Mouse (Mus musculus) embryonic facial prominence, embryonic 13.5 days (tissue): Measurements from ENCODE around the gene Plekho1. TPM values are rescaled to one million over a fixed set of nuclear protein-coding genes. Genes with fewer than 3 reads are reported as not detected.
"Not testable (repeated sequence)": the region's sequence is repeated elsewhere in the genome, so short reads cannot be mapped to it uniquely, and the experiment has no call there.

Experiments used
- ATAC-seq: fragments of 200-750 bp; cut with Nextera tagmentation; 2 replicates; pipeline ENCODE4 v1.8.0; 2017; ENCODE audit warnings: low read depth; ENCODE audit not compliant: insufficient number of reproducible peaks, insufficient read depth, low FRiP score, low TSS enrichment
- H3K27ac ChIP-seq: fragments of 300-500 bp; sonication (generic); 2 replicates; pipeline ENCODE4 v1.5.1; 2015; ENCODE audit warnings: moderate library complexity, mild to moderate bottlenecking, inconsistent platforms
- H3K27me3 ChIP-seq: fragments of 300-500 bp; sonication (generic); 2 replicates; pipeline ENCODE4 v1.6.1; 2015; ENCODE audit warnings: mild to moderate bottlenecking, inconsistent platforms
- H3K36me3 ChIP-seq: fragments of 300-500 bp; sonication (generic); 2 replicates; pipeline ENCODE4 v1.6.1; 2015; ENCODE audit warnings: mild to moderate bottlenecking, inconsistent platforms
- H3K4me1 ChIP-seq: fragments of 300-500 bp; sonication (generic); 2 replicates; pipeline ENCODE4 v1.6.1; 2015; ENCODE audit warnings: inconsistent platforms
- H3K4me2 ChIP-seq: fragments of 300-500 bp; sonication (generic); 2 replicates; pipeline ENCODE4 v1.6.1; 2015; ENCODE audit warnings: moderate library complexity, mild to moderate bottlenecking, inconsistent platforms
- H3K4me3 ChIP-seq: fragments of 300-500 bp; sonication (generic); 2 replicates; pipeline ENCODE4 v1.5.1; 2015; ENCODE audit warnings: mild to moderate bottlenecking, inconsistent platforms
- H3K9ac ChIP-seq: fragments of 300-500 bp; sonication (generic); 2 replicates; pipeline ENCODE4 v1.6.1; 2015; ENCODE audit warnings: mild to moderate bottlenecking, inconsistent platforms
- H3K9me3 ChIP-seq: fragments of 300-500 bp; sonication (generic); 2 replicates; pipeline ENCODE4 v1.6.1; 2016; ENCODE audit warnings: inconsistent platforms
- WGBS: fragments of 180-500 bp; shearing (Covaris S2); methylation state at CpG from one replicate; pipeline ENCODE4 v1.1.7; 2015; ENCODE audit warnings: mixed read lengths; 5-methylcytosine and 5-hydroxymethylcytosine counted together
- polyA plus RNA-seq: library from polyadenylated mRNA; unstranded; fragments of >200 nt; fragmentation: Nextera tagmentation; extraction: Ambion mirVana; gene quantifications from 2 replicates; pipeline ENCODE4 v1.2.1, GENCODE M21; 2015

Gene Plekho1
- polyA plus RNA-seq, 1 experiment from 2014 or later: 47.7 TPM

- ATAC-seq: no peak
- WGBS: 92% methylated on average over 1 of the region's 1 CpGs
Measured at GRCm38 (mm10) chr3:95959807-95960206, 36.0 kb downstream of the Plekho1 start.

DNA sequence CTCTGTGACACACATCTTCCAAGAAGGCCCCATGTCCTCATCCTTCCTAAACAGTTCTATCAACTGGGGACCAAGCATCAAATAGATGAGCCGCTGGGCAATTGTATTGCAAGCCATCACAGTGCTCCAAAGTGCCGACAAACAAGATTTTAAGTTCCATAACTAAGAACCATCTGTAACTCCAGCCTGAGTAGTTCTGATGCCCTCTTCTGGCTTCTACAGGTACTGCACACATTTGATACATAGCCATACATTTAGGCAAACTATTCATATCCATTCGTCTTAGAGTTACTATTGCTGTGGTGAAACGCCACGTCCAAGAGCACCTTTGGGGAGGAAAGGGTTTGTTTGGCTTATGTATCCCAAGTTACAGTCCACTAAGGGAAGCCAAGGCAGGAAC lies 36.7 kb downstream of the Plekho1 start:
- no peak overlapping the region for H3K4me2 ChIP-seq
- WGBS: 77% methylated on average over 5 of the region's 5 CpGs
- no peaks in the 10 kb centered on the region for H3K36me3 ChIP-seq
- no peaks in the 10 kb centered on the region for H3K9me3 ChIP-seq
- no peaks in the 10 kb centered on the region for H3K4me1 ChIP-seq
- H3K27ac ChIP-seq: no peak overlapping the region
- no peak overlapping the region for H3K9ac ChIP-seq
- no peak overlapping the region for H3K4me3 ChIP-seq
- ATAC-seq: no peak
- H3K27me3 ChIP-seq: no peaks in the 10 kb centered on the region

More at GRCm38 (mm10) chr3:95959807-95960206, 36.0 kb downstream of the Plekho1 start:
- no peaks in the 10 kb centered on the region for H3K27me3 ChIP-seq
- H3K36me3 ChIP-seq: no peaks in the 10 kb centered on the region
- H3K9me3 ChIP-seq: no peaks in the 10 kb centered on the region
- no peak overlapping the region for H3K9ac ChIP-seq
- H3K4me2 ChIP-seq: no peak overlapping the region
- no peak overlapping the region for H3K27ac ChIP-seq
- no peaks in the 10 kb centered on the region for H3K4me1 ChIP-seq
- H3K4me3 ChIP-seq: no peak overlapping the region

DNA sequence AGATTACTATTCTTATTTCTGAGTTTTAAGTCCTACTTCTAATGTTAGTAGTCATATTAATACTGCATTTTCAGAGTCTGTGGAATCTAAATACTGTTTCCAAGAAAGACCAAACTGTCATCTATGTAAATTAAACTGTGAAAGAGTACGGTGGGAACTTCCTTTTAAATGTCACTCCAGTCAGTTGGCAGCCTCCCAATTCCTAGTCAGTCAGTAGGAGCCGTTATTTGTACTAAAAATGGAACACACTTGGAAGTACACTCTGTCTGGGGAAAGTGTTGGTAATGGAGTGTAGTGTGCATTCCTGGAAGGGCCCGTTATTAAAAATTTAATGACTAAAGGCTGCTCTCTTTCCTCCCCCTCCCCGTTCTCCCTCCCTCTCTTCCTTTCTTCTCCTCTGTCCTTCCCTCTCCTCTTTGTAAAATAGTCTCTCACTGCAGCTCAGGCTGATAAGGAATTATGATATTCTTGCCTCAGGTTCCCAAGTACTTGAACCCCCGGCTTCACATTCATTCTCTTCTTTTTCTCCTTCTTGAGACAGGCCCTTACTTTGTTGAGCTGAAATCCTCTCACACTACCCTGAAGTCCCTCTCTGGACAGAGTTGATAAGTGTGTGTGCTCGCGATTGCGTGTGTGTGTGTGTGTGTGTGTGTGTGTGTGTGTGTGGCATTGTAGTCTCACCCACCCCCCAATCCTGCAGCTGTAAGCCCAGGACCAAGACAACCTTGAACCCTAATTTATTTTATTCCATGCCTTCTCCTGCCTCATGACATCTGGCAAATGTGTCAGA lies 38.2 kb downstream of the Plekho1 start:
- H3K27ac ChIP-seq: no peak overlapping the region; the same call in 1 of the 2 replicates
- no peak for ATAC-seq
- H3K4me1 ChIP-seq: no peaks in the 10 kb centered on the region
- no peak overlapping the region for H3K4me2 ChIP-seq
- no peak overlapping the region for H3K9ac ChIP-seq
- H3K9me3 ChIP-seq: no peaks in the 10 kb centered on the region
- 66% methylated on average over 8 of the region's 8 CpGs for WGBS
- no peak overlapping the region for H3K4me3 ChIP-seq
- H3K27me3 ChIP-seq: no peaks in the 10 kb centered on the region
- no peaks in the 10 kb centered on the region for H3K36me3 ChIP-seq

DNA sequence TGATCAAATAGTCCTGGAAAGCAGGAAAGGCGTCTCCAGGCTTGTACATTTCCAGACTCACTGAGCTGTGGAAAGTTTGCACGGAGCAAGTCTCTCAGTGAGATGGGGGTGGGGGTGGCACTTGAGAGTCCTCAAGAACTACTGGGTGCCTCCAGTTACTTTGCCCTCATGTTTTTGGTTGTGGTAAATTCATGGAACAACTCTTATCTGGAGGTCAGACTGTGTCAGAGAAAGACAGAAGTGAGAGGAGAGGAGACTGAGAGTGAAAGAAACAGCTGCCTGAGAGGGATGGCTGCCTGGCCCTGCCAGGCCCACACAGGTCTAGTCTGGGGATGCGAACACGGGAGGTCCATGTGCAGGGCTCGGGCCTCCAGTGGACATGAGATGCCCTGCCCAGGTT lies 40.5 kb downstream of the Plekho1 start:
- H3K4me1 ChIP-seq: 0 out of 2 replicates have a peak, but pooled peaks cover 5% of the 10 kb centered on the region
- no peak for ATAC-seq
- no peaks in the 10 kb centered on the region for H3K36me3 ChIP-seq
- no peak overlapping the region for H3K9ac ChIP-seq
- no peaks in the 10 kb centered on the region for H3K27me3 ChIP-seq
- WGBS: 93% methylated on average over 5 of the region's 5 CpGs
- H3K4me3 ChIP-seq: no peak overlapping the region
- no peak overlapping the region for H3K27ac ChIP-seq
- H3K4me2 ChIP-seq: no peak overlapping the region
- no peaks in the 10 kb centered on the region for H3K9me3 ChIP-seq

GRCm38 (mm10) chr3:95954648-95955173 lies 41.1 kb downstream of the Plekho1 start:
- not testable (repeated sequence) for H3K9ac ChIP-seq, H3K4me2 ChIP-seq, H3K27ac ChIP-seq, H3K4me3 ChIP-seq, H3K27me3 ChIP-seq, H3K4me1 ChIP-seq, ATAC-seq, H3K36me3 ChIP-seq, H3K9me3 ChIP-seq
- 87% methylated on average over 12 of the region's 12 CpGs for WGBS

DNA sequence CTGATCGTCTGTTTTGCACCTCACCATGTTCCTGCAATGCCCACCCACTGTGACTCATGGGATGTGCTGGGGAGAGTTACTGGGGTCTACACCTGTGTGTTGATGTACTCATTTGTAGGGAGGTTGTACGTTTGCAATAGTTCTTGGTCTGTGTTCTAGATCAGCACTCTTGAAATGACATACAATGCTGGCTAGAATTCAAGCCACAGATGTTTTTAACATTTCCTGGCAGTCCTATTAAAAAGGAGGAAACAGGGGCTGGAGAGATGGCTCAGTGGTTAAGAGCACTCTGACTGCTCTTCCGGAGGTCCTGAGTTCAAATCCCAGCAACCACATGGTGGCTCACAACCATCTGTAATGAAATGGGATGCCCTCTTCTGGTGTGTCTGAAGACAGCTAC lies 42.3 kb downstream of the Plekho1 start:
- Histone ChIP-seq H3K4me3 (no peak overlapping the region), H3K27me3 (no peaks in the 10 kb centered on the region), H3K9me3 (no peaks in the 10 kb centered on the region), H3K27ac (no peak overlapping the region), H3K4me1 (0 out of 2 replicates have a peak, but pooled peaks cover 5% of the 10 kb centered on the region), H3K36me3 (0 out of 2 replicates have a peak, but pooled peaks cover under 1% of the 10 kb centered on the region), H3K4me2 (no peak overlapping the region), H3K9ac (no peak overlapping the region)
- ATAC-seq: no peak
- WGBS: 69% methylated on average over 3 of the region's 3 CpGs

DNA sequence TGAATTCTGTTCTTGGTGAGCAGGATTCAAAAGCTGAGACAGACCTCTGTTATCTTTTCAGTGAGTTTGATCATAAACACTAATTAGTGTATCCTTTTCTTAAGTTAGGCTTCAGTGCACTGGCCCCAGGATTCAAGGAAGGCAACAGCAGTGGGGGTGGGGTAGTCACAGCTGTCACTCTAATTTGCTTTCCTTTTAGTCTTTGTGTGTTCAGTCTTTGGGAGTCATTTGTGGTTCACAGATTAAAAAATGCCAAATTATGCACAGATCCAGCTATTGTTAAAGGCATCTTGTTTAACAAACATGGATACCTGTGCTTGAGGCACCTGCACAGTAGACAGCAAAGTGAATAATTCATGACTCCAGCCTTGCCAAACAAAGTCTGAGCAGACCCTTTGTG lies 42.8 kb downstream of the Plekho1 start:
- Histone ChIP-seq H3K36me3 (0 out of 2 replicates have a peak, but pooled peaks cover 3% of the 10 kb centered on the region), H3K4me2 (no peak overlapping the region), H3K4me1 (0 out of 2 replicates have a peak, but pooled peaks cover 5% of the 10 kb centered on the region), H3K9me3 (no peaks in the 10 kb centered on the region), H3K4me3 (no peak overlapping the region), H3K27me3 (no peaks in the 10 kb centered on the region), H3K27ac (no peak overlapping the region), H3K9ac (no peak overlapping the region)
- ATAC-seq: no peak

DNA sequence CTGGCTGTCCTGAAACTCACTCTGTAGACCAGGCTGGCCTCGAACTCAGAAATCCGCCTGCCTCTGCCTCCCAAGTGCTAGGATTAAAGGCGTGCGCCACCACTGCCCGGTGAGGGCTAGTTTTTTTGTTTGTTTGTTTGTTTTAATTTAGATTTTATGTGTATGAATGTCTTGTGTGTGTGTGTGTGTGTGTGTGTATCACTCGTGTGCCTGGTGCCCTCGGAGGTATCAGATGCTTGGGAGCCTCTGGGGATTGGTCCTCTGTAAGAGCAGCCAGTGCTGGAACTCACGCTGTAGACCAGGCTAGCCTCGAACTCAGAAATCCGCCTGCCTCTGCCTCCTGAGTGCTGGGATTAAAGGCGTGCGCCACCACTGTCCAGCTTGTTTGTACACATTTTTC lies 44.2 kb downstream of the Plekho1 start:
- 68% methylated on average over 12 of the region's 12 CpGs for WGBS
- H3K27ac ChIP-seq: peak overlapping the region; percentile 91
- H3K4me3 ChIP-seq: peak overlapping the region; percentile 58
- not testable (repeated sequence) for H3K4me1 ChIP-seq, H3K9me3 ChIP-seq, ATAC-seq, H3K27me3 ChIP-seq, H3K36me3 ChIP-seq
- peak overlapping the region; percentile 75 for H3K9ac ChIP-seq
- H3K4me2 ChIP-seq: peak overlapping the region; percentile 72

DNA sequence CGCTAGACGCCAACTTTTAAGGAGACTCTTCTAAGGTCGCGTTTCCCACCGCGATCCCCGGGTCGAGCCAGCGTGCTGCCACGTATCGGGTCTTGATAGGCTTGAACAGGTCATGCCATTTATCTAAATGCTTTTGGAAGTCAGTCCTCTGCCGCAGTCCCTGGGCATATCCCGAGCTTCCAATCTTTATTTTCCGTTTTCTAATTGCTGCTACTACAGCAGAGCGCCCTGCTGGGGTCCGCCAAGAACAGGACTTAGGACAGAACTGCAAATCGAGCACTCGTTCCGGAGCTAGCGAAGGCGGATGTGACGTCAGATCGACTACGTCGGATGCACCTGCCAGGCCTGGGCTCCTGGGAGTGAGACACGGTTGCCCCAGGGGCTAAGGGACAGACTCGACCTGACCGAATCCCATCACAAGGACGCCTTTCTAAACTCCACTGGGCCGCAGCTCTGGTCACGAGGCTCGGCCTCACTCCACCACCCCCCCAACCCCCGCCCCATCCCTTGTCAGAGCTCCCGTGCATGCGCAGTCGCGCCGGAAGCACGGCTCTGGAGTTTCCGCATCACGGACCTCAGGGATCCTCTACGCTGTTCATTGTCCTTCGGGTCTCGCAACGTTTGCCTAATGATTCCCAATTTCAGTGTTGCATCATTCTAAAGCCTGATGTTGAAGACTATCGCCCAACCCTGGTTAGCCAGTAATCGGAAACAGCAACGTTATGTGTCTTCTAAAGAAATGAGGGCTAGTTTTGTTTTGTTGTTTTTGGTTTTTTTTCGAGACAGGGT lies 44.8 kb downstream of the Plekho1 start:
- Histone ChIP-seq H3K36me3 (peaks cover 14% of the 10 kb centered on the region), H3K4me2 (peak overlapping the region; percentile 72), H3K4me1 (0 out of 2 replicates have a peak, but pooled peaks cover 5% of the 10 kb centered on the region), H3K27me3 (no peaks in the 10 kb centered on the region), H3K9me3 (no peaks in the 10 kb centered on the region), H3K27ac (peak overlapping the region; percentile 91), H3K4me3 (peak overlapping the region; percentile 58), H3K9ac (peak overlapping the region; percentile 75)
- WGBS: 2% methylated on average over 49 of the region's 49 CpGs
- ATAC-seq: peak; percentile 89

GRCm38 (mm10) chr3:95948325-95948724 lies 47.5 kb downstream of the Plekho1 start:
- peaks cover 36% of the 10 kb centered on the region for H3K36me3 ChIP-seq
- ATAC-seq: no peak
- WGBS: 87% methylated on average over 5 of the region's 5 CpGs
- 0 out of 2 replicates have a peak, but pooled peaks cover 5% of the 10 kb centered on the region for H3K4me1 ChIP-seq
- H3K27ac ChIP-seq: no peak overlapping the region
- no peak overlapping the region for H3K4me2 ChIP-seq
- H3K9ac ChIP-seq: no peak overlapping the region
- no peaks in the 10 kb centered on the region for H3K9me3 ChIP-seq
- H3K4me3 ChIP-seq: no peak overlapping the region
- no peaks in the 10 kb centered on the region for H3K27me3 ChIP-seq

- 91% methylated on average over 14 of the region's 14 CpGs for WGBS
- H3K4me1 ChIP-seq: no peaks in the 10 kb centered on the region
- no peak overlapping the region for H3K4me2 ChIP-seq
- H3K27ac ChIP-seq: no peak overlapping the region
- no peak for ATAC-seq
- no peaks in the 10 kb centered on the region for H3K9me3 ChIP-seq
- H3K4me3 ChIP-seq: no peak overlapping the region
- peaks cover 61% of the 10 kb centered on the region for H3K36me3 ChIP-seq
- H3K9ac ChIP-seq: no peak overlapping the region
- H3K27me3 ChIP-seq: no peaks in the 10 kb centered on the region
Measured at GRCm38 (mm10) chr3:95945731-95946240, 50.0 kb downstream of the Plekho1 start.
